Mouse (Mus musculus) liver, adult (tissue): ENCODE results near the gene Trim27.

Experiments used
- GATA4 ChIP-seq: IDR thresholded peaks from 2 replicates; pipeline ENCODE4 v1.6.1; 2014; ENCODE audit warnings: mild to moderate bottlenecking, low read length; ENCODE audit not compliant: insufficient replicate concordance

Trim27 gene

DNA sequence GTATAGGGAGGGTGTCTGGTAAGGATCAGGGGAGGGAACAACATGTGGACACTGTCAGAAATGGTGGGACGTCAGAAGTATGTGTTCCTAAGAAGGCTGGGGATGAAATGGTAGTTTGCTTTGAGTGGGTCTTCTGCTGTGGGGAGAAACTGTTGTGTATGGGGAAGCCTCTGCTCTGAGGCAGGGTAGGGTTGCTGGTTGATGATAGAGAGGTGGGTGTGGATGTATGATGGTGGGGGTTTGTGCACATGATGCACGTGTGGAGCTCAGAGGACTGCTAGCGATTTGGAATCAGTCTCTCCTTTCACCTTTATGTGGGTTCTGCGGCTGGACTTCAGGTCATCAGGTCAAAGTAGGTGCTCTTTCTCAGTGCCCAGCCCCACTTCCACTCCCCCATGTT lies 6.3 kb downstream of the Trim27 start:
- TF ChIP-seq GATA4 = no peak

- TF ChIP-seq GATA4 = no peak
Measured at GRCm38 (mm10) chr13:21195406-21196228, 16.4 kb downstream of the Trim27 start.

GRCm38 (mm10) chr13:21197721-21198120 lies 18.5 kb downstream of the Trim27 start:
- TF ChIP-seq GATA4 = no peak

- TF ChIP-seq GATA4 = no peak
Measured at GRCm38 (mm10) chr13:21198313-21198712, 19.1 kb downstream of the Trim27 start.

DNA sequence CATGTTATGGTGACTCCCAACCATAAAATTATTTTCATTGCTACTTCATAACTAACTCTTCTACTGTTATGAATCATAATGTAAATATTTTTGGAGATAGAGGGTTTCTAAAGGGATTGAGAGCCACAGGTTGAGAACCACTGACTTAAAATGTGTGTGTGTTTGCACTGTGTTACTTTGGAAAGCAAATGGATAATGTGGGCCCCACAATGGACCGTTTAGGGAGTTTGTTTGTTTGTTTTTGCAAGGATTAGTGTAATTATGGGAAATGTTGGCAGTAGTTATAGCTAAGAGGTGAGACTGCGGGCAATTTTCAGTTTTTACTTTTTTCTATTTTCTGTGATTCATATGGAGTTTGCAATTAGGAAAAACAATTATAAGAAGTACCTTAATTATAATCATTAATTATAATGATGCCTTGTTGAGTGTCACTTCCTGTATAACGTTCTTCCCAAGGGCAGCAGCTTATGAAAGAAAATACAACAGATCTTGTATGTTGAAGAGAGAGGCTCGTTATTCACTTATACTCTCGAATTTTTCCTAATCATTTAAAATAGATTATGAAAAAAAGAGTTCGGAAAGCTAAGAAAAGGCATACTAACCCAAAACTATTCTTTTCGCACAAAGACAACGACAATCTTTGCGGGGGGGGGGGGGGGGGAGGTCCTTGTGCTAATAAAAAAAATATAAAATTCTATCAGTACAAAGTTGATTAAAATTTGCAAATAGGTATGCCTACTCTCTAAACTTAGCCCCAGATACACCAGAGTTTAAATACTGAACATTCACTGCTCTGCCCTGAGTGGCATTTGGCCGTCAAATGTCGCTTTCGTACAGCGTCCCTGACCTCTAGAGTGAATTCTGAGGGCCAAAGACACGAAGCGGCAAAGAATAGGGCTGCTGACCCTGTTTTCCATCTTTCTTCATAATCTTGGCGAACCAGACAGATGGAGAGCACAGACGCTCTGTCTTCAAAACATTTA lies 20.1 kb downstream of the Trim27 start:
- TF ChIP-seq GATA4 = no peak

GRCm38 (mm10) chr13:21200043-21200999 lies 21.1 kb downstream of the Trim27 start:
- TF ChIP-seq GATA4 = no peak; the same call in 1 of the 2 replicates

DNA sequence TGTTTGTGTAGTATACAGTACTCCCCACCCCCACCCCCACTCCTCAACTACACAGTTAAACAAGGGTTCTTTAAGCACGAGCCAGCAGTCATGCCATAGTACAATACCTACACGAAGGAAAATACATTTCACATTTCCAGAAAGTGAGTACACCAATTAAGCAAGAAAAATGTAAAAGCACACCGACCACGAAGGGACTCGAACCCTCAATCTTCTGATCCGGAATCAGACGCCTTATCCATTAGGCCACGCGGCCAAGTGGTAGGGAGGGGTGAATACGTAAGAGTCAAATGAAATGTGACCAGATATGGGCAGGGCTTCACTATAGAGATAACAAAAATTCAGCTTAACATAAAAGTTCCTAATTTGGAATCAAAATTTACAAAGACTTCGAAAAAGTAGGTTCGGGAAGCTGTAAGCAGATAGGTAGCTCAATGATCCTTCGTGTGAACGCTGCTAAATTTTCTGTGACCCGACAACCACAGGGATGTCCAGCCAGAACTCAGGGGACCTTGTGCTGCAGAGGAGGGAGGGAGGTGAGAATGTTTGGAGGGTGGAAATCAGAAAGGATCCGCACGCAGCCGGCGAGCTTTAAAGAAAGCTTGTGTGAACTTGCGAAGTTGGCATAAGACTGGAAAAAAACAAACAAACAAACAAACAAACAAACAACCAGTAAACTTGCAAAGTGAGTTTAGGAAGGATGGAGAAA lies 36.2 kb downstream of the Trim27 start:
- peak; percentile 37; the same call in 1 of the 2 replicates for TF ChIP-seq GATA4

GRCm38 (mm10) chr13:21216781-21217180 lies 37.5 kb downstream of the Trim27 start:
- TF ChIP-seq GATA4 = no peak

- TF ChIP-seq GATA4 = no peak
Measured at GRCm38 (mm10) chr13:21221656-21222462, 42.6 kb downstream of the Trim27 start.

DNA sequence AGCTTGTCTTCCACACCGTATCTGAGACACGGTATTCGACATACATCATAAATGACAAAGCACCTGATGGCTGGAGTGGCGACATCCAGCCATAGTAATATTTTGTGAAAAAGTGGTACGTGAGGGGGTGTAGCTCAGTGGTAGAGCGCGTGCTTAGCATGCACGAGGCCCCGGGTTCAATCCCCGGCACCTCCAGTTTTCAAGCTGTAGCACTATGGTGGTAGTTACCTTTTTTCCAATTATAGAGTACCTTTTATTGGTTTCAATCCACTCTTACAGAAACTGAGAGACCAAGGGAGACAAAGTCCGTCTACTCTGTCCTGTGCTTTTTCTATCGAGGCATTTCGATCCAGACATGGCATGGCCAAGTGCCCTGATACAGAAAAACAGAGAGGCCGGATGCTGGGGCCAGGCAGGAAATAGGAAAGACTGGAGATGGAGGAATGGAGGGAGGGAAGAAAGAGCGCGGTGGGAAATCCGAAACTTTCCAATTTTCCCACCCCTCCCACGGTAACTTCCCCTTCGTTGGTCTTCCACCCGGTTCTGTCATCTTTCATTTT lies 43.3 kb downstream of the Trim27 start:
- no peak for TF ChIP-seq GATA4

DNA sequence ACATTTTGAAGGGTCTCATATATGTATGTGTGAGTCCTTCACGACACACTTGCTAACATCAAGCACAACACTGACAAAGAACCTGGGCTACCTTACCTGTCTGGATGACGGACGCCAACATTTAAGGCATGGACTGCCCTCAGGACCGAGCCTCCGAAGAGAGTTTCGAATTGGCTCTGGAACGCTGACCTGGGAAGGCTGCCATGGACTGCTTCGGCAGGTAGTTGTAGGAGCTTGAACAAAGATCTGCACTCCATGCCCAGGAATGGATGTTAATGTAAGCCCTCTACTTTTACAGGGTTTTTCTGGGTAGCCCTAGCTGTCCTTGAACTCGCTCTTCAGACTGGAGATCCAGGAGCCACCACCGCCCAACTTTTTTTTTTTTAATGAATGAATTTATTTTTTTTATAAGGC lies 44.0 kb downstream of the Trim27 start:
- TF ChIP-seq GATA4 = no peak

GRCm38 (mm10) chr13:21224376-21224775 lies 45.1 kb downstream of the Trim27 start:
- TF ChIP-seq GATA4 = no peak

DNA sequence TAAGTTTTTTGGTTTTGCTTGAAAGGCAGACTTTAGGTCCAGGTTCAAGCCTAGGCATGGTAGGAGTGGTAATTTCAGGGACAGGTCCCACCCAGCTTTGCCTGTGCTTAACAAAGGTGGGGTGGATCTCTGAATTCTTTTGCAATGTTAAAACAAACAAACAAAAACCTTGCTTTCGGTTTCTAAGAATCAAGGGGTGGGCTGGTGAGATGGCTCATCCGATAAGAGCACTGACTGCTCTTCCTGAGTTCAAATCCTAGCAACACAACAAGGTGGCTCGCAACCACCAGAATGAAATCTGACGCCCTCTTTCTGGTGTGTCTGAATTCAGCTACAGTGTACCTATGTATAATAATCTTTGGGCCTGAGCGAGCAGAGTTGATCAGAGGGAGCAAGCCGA lies 46.0 kb downstream of the Trim27 start:
- TF ChIP-seq GATA4 = no peak
